Comparison of ENCODE assay signal across 1 mouse cellular context in the genomic region with DNA sequence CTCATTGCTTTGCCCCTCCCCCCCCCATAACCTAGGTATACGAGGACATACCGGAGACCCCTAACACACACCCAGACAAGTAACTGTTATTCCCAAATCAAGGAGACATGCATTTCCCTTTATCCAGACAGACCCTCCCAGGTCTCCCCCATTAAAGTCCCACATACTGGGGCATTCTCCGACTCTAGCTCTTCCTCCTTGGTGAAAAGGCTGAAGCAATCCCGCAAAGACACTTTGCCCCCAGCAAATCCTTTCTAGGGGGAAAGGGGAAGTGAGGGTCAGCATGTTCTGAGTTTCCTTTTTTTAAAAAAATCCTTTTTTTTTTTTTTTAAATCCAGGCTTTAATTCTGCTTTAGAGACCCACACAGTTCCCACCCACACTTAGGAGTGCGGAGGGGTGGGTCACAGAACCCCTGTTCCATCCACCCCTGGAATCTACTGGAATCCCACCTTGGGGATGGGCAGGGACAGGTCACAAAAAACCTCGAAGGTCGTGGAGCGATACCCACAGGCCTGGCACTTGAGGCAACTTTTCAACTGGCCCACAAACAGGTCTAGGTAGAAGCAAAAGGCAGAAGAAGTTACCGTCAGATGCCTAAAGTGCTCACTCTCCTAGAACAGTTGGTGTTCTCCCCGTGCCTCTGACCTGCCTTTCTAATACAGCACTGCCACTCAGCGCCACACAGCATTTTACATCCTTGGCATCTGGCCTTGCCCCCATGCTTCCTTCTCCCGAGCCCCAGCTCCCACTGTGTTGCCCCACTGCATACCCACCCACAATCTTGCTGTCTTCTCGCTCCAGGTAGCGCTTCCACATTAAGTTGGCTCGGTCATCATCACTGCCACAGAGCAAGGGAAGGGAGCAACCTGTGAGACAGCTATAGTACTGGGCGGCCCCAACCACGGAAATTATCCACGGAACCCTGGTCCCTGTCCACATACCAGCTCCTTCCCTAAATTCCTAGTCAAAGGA.
TF ChIP-seq lines count a peak whose summit lies in the region.

No protein-coding gene starts in this region.

TF ChIP-seq in MEL, 35 proteins besides CTCF, POLR2A, EP300 and RAD21:
- no peak for TF ChIP-seq SMC3 (IDR thresholded peaks at IDR 0.05; ENCODE audit: low read depth, low read length)
- peak; percentile 43; the same call in 1 of the 2 replicates for TF ChIP-seq ZNF384 (IDR thresholded peaks at IDR 0.05; ENCODE audit: low read depth, low read length)
